Mouse (Mus musculus) intestine, postnatal 0 days (tissue): ENCODE measurements around the gene Terf2ip. TPM values are rescaled to one million over a fixed set of nuclear protein-coding genes. Genes with fewer than 3 reads are reported as not detected.

ENCODE experiments used
- ATAC-seq: fragments of 200-750 bp; cut with Nextera tagmentation; 2 replicates; pipeline ENCODE4 v1.8.0; 2017; ENCODE audit warnings: mild to moderate bottlenecking, moderate TSS enrichment, moderate library complexity
- H3K27ac ChIP-seq: fragments of 300-500 bp; sonication (generic); 2 replicates; pipeline ENCODE4 v1.5.1; 2014; ENCODE audit warnings: mild to moderate bottlenecking, low read depth, low read length, moderate library complexity
- H3K27me3 ChIP-seq: fragments of 300-500 bp; sonication (generic); replicated peaks from 2 replicates; pipeline ENCODE4 v1.6.1; 2014; ENCODE audit warnings: low read length, mixed read lengths; ENCODE audit not compliant: control insufficient read depth, insufficient read depth
- H3K36me3 ChIP-seq: fragments of 300-500 bp; sonication (generic); 2 replicates; pipeline ENCODE4 v1.6.1; 2014; ENCODE audit warnings: mild to moderate bottlenecking, moderate library complexity; ENCODE audit not compliant: control insufficient read depth, insufficient read depth
- H3K4me1 ChIP-seq: fragments of 300-500 bp; sonication (generic); replicated peaks from 2 replicates; pipeline ENCODE4 v1.6.1; 2014; ENCODE audit warnings: antibody characterized with exemption, low read length, mixed read lengths; ENCODE audit not compliant: control insufficient read depth, insufficient read depth
- H3K4me2 ChIP-seq: fragments of 300-500 bp; sonication (generic); replicated peaks from 2 replicates; pipeline ENCODE4 v1.6.1; 2014; ENCODE audit warnings: low read depth, mild to moderate bottlenecking, moderate library complexity
- H3K4me3 ChIP-seq: fragments of 300-500 bp; sonication (generic); 2 replicates; pipeline ENCODE4 v1.5.1; 2014; ENCODE audit warnings: low read depth, low read length
- H3K9ac ChIP-seq: fragments of 300-500 bp; sonication (generic); 2 replicates; pipeline ENCODE4 v1.6.1; 2014; ENCODE audit warnings: mild to moderate bottlenecking, low read depth, low read length
- H3K9me3 ChIP-seq: fragments of 300-500 bp; sonication (generic); 2 replicates; pipeline ENCODE4 v1.6.1; 2016; ENCODE audit warnings: mixed run types; ENCODE audit not compliant: control insufficient read depth
- CTCF ChIP-seq: sonication (generic); IDR thresholded peaks from 2 replicates; pipeline ENCODE4 v1.5.1; 2016; ENCODE audit warnings: low read depth, mild to moderate bottlenecking, control low read depth, antibody characterized with exemption, moderate library complexity
- WGBS: fragments of 180-500 bp; shearing (Covaris S2); extraction: QIAGEN DNeasy Blood & Tissue Kit; methylation state at CpG from one replicate; pipeline ENCODE4 v1.1.7; 2014; 5-methylcytosine and 5-hydroxymethylcytosine counted together
- polyA plus RNA-seq: library from polyadenylated mRNA; unstranded; fragments of >200 nt; fragmentation: Nextera tagmentation; extraction: Ambion mirVana; gene quantifications from 2 replicates; pipeline ENCODE4 v1.2.1, GENCODE M21; 2015

Gene Terf2ip
- polyA plus RNA-seq, 1 experiment from 2014 or later: 10.1 TPM

DNA sequence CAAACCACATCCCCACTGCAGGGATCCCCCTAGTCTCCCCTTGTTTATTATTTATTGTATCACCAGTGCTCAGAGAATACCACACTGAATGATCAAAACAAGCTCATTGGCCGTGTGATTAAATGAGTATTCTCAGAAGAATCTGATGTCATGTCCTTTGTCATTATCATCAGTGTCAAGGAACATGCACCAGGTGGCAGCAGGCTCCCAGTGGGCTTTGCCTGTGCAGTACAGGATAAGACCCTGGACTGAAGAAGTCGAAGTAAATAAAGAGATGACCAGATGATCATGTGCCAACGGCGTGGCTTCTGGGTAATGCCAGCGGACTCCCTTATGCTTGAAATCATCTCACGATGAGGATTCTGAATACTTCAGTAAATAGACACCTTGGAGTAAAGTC lies 37.1 kb downstream of the Terf2ip start:
- Histone ChIP-seq H3K4me3 (no peak overlapping the region), H3K27ac (no peak overlapping the region), H3K4me1 (no peaks in the 10 kb centered on the region), H3K36me3 (no peaks in the 10 kb centered on the region), H3K9ac (no peak overlapping the region), H3K4me2 (no peak overlapping the region), H3K27me3 (no peaks in the 10 kb centered on the region), H3K9me3 (no peaks in the 10 kb centered on the region)
- TF ChIP-seq CTCF: no peak
- 75% methylated on average over 6 of the region's 6 CpGs for WGBS
- no peak for ATAC-seq

- H3K27ac ChIP-seq: no peak overlapping the region
- no peak for ATAC-seq
- H3K9me3 ChIP-seq: no peaks in the 10 kb centered on the region
- no peaks in the 10 kb centered on the region for H3K27me3 ChIP-seq
- H3K36me3 ChIP-seq: no peaks in the 10 kb centered on the region
- H3K4me3 ChIP-seq: no peak overlapping the region
- no peak overlapping the region for H3K9ac ChIP-seq
- 75% methylated on average over 6 of the region's 6 CpGs for WGBS
- H3K4me1 ChIP-seq: no peaks in the 10 kb centered on the region
- no peak overlapping the region for H3K4me2 ChIP-seq
- 0 out of 2 replicates have a peak, but pooled peaks have one; percentile 10 for TF ChIP-seq CTCF
These were observed 38.8 kb downstream of the Terf2ip start for GRCm38 (mm10) chr8:112049984-112050383.

DNA sequence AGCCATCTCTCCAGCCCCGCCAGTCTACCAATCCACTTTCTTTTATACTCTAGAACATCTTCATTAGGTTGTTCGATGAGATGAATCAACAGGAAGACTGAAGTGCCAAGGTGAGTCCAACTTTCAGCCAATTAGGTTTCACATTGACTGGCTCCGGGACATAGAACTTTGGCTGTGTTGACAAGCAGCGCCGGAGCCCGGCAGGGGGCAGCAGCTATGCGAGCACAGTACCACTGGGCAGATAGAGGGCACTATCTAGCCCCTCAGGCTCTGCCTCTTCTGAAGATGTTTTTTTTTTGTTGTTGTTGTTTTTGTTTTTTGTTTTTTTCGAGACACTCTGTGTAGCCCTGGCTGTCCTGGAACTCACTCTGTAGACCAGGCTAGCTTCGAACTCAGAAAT lies 40.3 kb downstream of the Terf2ip start:
- Histone ChIP-seq H3K36me3 (no peaks in the 10 kb centered on the region), H3K9ac (no peak overlapping the region), H3K27me3 (no peaks in the 10 kb centered on the region), H3K27ac (no peak overlapping the region), H3K4me3 (no peak overlapping the region), H3K4me1 (no peaks in the 10 kb centered on the region), H3K9me3 (no peaks in the 10 kb centered on the region), H3K4me2 (no peak overlapping the region)
- TF ChIP-seq CTCF: 0 out of 2 replicates have a peak, but pooled peaks have one; percentile 6
- 73% methylated on average over 9 of the region's 9 CpGs for WGBS
- ATAC-seq: no peak

GRCm38 (mm10) chr8:112054456-112054855 lies 43.3 kb downstream of the Terf2ip start:
- Histone ChIP-seq H3K9me3 (no peaks in the 10 kb centered on the region), H3K27ac (no peak overlapping the region), H3K4me3 (no peak overlapping the region), H3K36me3 (no peaks in the 10 kb centered on the region), H3K27me3 (no peaks in the 10 kb centered on the region), H3K4me2 (no peak overlapping the region), H3K4me1 (no peaks in the 10 kb centered on the region), H3K9ac (no peak overlapping the region)
- ATAC-seq: no peak
- no peak for TF ChIP-seq CTCF

DNA sequence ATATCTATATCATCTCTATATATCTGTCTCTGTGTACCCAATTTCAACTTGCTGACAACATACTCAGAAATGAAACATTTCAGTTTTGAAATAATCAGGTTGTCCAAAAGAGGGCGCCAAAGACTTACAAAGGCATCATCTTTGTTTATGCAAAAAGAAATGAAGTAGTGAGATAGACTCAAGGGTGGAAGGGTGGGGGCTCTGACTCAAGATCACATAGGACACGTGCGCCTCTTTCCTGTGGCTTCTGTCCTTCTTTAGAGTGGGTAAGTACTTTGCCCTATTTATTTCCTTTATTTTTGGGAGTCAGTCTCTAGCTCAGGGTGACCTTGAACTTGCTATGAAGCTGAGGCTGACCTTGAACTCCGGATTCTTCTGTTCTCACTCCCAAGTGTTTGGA lies 50.2 kb downstream of the Terf2ip start:
- Histone ChIP-seq H3K27ac (no peak overlapping the region), H3K9ac (no peak overlapping the region), H3K36me3 (no peaks in the 10 kb centered on the region), H3K4me1 (no peaks in the 10 kb centered on the region), H3K9me3 (no peaks in the 10 kb centered on the region), H3K4me2 (no peak overlapping the region), H3K4me3 (no peak overlapping the region), H3K27me3 (no peaks in the 10 kb centered on the region)
- 35% methylated on average over 4 of the region's 4 CpGs for WGBS
- no peak for ATAC-seq
- TF ChIP-seq CTCF: peak; percentile 83

Other genes starting within 250 kb of the Terf2ip start
- gene Cfdp1, start 157.1 kb upstream of the Terf2ip start, polyA plus RNA-seq: 87.2 and 89.5 TPM in 2 replicates
- gene Tmem170, start 134.6 kb upstream of the Terf2ip start, polyA plus RNA-seq: 24.1 and 25.4 TPM in 2 replicates
- 0.44 and 0.54 TPM in 2 replicates for gene Chst5, start 101.0 kb upstream of the Terf2ip start, polyA plus RNA-seq
- 1.8 and 2.2 TPM in 2 replicates for gene Tmem231, start 77.5 kb upstream of the Terf2ip start, polyA plus RNA-seq
- 298 and 308 TPM in 2 replicates for gene Gabarapl2, start 70.7 kb upstream of the Terf2ip start, polyA plus RNA-seq
- 1.2 and 1.4 TPM in 2 replicates for gene Adat1, start 19.1 kb upstream of the Terf2ip start, polyA plus RNA-seq
- gene Kars, start 75 bp upstream of the Terf2ip start, polyA plus RNA-seq: 63.7 and 69.2 TPM in 2 replicates
- 0.21 and 0.29 TPM in 2 replicates for gene Gm6793, start 3.6 kb downstream of the Terf2ip start, polyA plus RNA-seq